Mouse (Mus musculus) midbrain, embryonic 16.5 days (tissue): ENCODE data around the gene Gmnn. TPM values are rescaled to one million over a fixed set of nuclear protein-coding genes. Genes with fewer than 3 reads are reported as not detected.
A peak's percentile ranks its signal among the peaks of the same experiment; 100 is the strongest.

Experiments
- ATAC-seq: fragments of 200-750 bp; cut with Nextera tagmentation; 2 replicates; pipeline ENCODE4 v1.8.0; 2017; ENCODE audit warnings: moderate TSS enrichment
- H3K27ac ChIP-seq: fragments of 300-500 bp; sonication (generic); 2 replicates; pipeline ENCODE4 v1.5.1; 2014; ENCODE audit warnings: mild to moderate bottlenecking, low read length, mixed read lengths
- H3K27me3 ChIP-seq: fragments of 300-500 bp; sonication (generic); 2 replicates; pipeline ENCODE4 v1.6.1; 2014; ENCODE audit warnings: low read depth, low read length, mixed read lengths; ENCODE audit not compliant: control insufficient read depth, insufficient read depth
- H3K36me3 ChIP-seq: fragments of 300-500 bp; sonication (generic); 2 replicates; pipeline ENCODE4 v1.6.1; 2014; ENCODE audit warnings: mild to moderate bottlenecking, low read length, moderate library complexity, mixed read lengths; ENCODE audit not compliant: control insufficient read depth, insufficient read depth
- H3K4me1 ChIP-seq: fragments of 300-500 bp; sonication (generic); 2 replicates; pipeline ENCODE4 v1.6.1; 2014; ENCODE audit warnings: mild to moderate bottlenecking, low read length, mixed read lengths; ENCODE audit not compliant: control insufficient read depth, insufficient read depth
- H3K4me2 ChIP-seq: fragments of 300-500 bp; sonication (generic); 2 replicates; pipeline ENCODE4 v1.6.1; 2014; ENCODE audit warnings: mild to moderate bottlenecking, low read length, mixed read lengths
- H3K4me3 ChIP-seq: fragments of 300-500 bp; sonication (generic); 2 replicates; pipeline ENCODE4 v1.5.1; 2014; ENCODE audit warnings: low read depth, mild to moderate bottlenecking, low read length, moderate library complexity, mixed read lengths
- H3K9ac ChIP-seq: fragments of 300-500 bp; sonication (generic); 2 replicates; pipeline ENCODE4 v1.6.1; 2014; ENCODE audit warnings: low read depth, low read length, mixed read lengths
- H3K9me3 ChIP-seq: fragments of 300-500 bp; sonication (generic); replicated peaks from 2 replicates; pipeline ENCODE4 v1.6.1; 2014; ENCODE audit warnings: mild to moderate bottlenecking, low read length, mixed read lengths; ENCODE audit not compliant: control insufficient read depth, poor library complexity, severe bottlenecking
- WGBS: fragments of 180-500 bp; shearing (Covaris S2); extraction: QIAGEN DNeasy Blood & Tissue Kit; methylation state at CpG from one replicate; pipeline ENCODE4 v1.1.7; 2014; 5-methylcytosine and 5-hydroxymethylcytosine counted together
- polyA plus RNA-seq: library from polyadenylated mRNA; unstranded; fragments of >200 nt; fragmentation: Nextera tagmentation; extraction: Ambion mirVana; gene quantifications from 2 replicates; pipeline ENCODE4 v1.2.1, GENCODE M21; 2015

Gmnn gene
- 11.0 and 13.6 TPM in 2 replicates for polyA plus RNA-seq

- Histone ChIP-seq H3K27me3 (no peaks in the 10 kb centered on the region), H3K36me3 (no peaks in the 10 kb centered on the region), H3K27ac (peak within 1 kb of the TSS; percentile 43; the same call in 1 of the 2 replicates), H3K9ac (peak within 1 kb of the TSS; percentile 57), H3K4me3 (peak within 1 kb of the TSS; percentile 76), H3K4me2 (peak within 1 kb of the TSS; percentile 87), H3K4me1 (peaks cover 6% of the 10 kb centered on the region), H3K9me3 (no peaks in the 10 kb centered on the region)
- ATAC-seq: peak; percentile 97
- under 1% methylated on average over 79 of the region's 79 CpGs for WGBS
These were observed at the start of gene Gmnn for GRCm38 (mm10) chr13:24761403-24762227. Gmnn (minus strand) TSS chr13:24761923.

- Histone ChIP-seq H3K9me3 (no peaks in the 10 kb centered on the region), H3K27me3 (no peaks in the 10 kb centered on the region), H3K4me2 (no peak overlapping the region), H3K4me3 (no peak overlapping the region), H3K36me3 (peaks cover 17% of the 10 kb centered on the region), H3K4me1 (peaks cover 22% of the 10 kb centered on the region), H3K27ac (no peak overlapping the region), H3K9ac (no peak overlapping the region)
- no peak for ATAC-seq
These were observed 44.4 kb upstream of the Gmnn start for GRCm38 (mm10) chr13:24806079-24806478.

- peaks cover 5% of the 10 kb centered on the region; the same call in 1 of the 2 replicates for H3K36me3 ChIP-seq
- H3K4me3 ChIP-seq: peak overlapping the region; percentile 61
- peaks cover 24% of the 10 kb centered on the region for H3K4me1 ChIP-seq
- peak overlapping the region; percentile 45; the same call in 1 of the 2 replicates for H3K9ac ChIP-seq
- no peaks in the 10 kb centered on the region for H3K27me3 ChIP-seq
- H3K9me3 ChIP-seq: no peaks in the 10 kb centered on the region
- no peak for ATAC-seq
- H3K27ac ChIP-seq: no peak overlapping the region
- 10% methylated on average over 2 of the region's 2 CpGs for WGBS
- peak overlapping the region; percentile 94 for H3K4me2 ChIP-seq
These were observed 41.5 kb upstream of the Gmnn start for GRCm38 (mm10) chr13:24803196-24803595.

- H3K36me3 ChIP-seq: peaks cover 3% of the 10 kb centered on the region; the same call in 1 of the 2 replicates
- under 1% methylated on average over 26 of the region's 26 CpGs for WGBS
- peak overlapping the region; percentile 88 for H3K9ac ChIP-seq
- H3K27ac ChIP-seq: no peak overlapping the region
- no peak for ATAC-seq
- peaks cover 24% of the 10 kb centered on the region for H3K4me1 ChIP-seq
- no peaks in the 10 kb centered on the region for H3K9me3 ChIP-seq
- H3K27me3 ChIP-seq: no peaks in the 10 kb centered on the region
- peak overlapping the region; percentile 61 for H3K4me3 ChIP-seq
- H3K4me2 ChIP-seq: peak overlapping the region; percentile 94
These were observed 40.5 kb upstream of the Gmnn start for GRCm38 (mm10) chr13:24802131-24802691.

GRCm38 (mm10) chr13:24801308-24801921 is 39.7 kb upstream of the Gmnn start, which contains the start of gene BC005537:
BC005537 (plus strand) TSS chr13:24801657.
- under 1% methylated on average over 55 of the region's 74 CpGs for WGBS
- Histone ChIP-seq H3K27me3 (no peaks in the 10 kb centered on the region), H3K4me2 (peak within 1 kb of the TSS; percentile 94), H3K27ac (peak within 1 kb of the TSS; percentile 97), H3K36me3 (no peaks in the 10 kb centered on the region), H3K4me1 (peaks cover 24% of the 10 kb centered on the region), H3K9me3 (no peaks in the 10 kb centered on the region), H3K4me3 (peak within 1 kb of the TSS; percentile 61), H3K9ac (peak within 1 kb of the TSS; percentile 88)
- peak; percentile 77 for ATAC-seq

DNA sequence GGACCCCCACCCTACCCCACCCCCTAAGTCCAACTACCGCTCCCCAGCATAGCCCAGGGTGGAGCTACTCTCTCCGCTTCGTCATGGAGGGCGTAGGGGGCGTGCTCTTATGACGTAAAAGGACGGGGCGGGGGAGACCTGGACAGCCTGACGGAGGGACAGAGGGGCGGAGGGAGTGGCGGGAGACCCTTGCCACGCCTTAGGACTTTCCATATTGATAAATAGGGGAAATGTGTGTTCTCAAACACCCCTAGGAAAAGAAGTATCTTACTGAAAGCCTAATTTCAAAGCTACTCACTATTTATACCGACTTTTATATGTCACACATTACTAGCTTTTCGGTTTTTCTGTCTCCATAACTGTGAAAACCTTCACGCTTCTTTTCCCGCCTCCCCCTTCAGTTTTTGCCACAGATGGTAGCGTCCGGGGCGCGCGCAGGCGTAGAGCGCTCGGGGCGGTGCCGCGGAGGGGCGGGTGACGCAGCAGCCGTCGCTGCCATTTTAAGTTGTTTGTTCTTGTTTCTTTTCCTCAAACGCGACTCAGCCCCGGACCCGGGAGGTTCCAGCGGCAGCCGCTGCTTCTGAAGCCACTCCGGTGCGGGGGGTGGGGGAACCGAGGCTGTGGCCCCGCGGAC is 39.1 kb upstream of the Gmnn start:
- peak overlapping the region; percentile 97 for H3K27ac ChIP-seq
- peaks cover 24% of the 10 kb centered on the region for H3K4me1 ChIP-seq
- H3K27me3 ChIP-seq: no peaks in the 10 kb centered on the region
- no peaks in the 10 kb centered on the region for H3K9me3 ChIP-seq
- H3K4me2 ChIP-seq: peak overlapping the region; percentile 76
- under 1% methylated on average over 42 of the region's 42 CpGs for WGBS
- no peaks in the 10 kb centered on the region for H3K36me3 ChIP-seq
- peak; percentile 97 for ATAC-seq
- H3K4me3 ChIP-seq: peak overlapping the region; percentile 61
- peak overlapping the region; percentile 88 for H3K9ac ChIP-seq

GRCm38 (mm10) chr13:24799925-24800673 is 38.4 kb upstream of the Gmnn start:
- H3K4me3 ChIP-seq: peak overlapping the region; percentile 61
- peak; percentile 36 for ATAC-seq

DNA sequence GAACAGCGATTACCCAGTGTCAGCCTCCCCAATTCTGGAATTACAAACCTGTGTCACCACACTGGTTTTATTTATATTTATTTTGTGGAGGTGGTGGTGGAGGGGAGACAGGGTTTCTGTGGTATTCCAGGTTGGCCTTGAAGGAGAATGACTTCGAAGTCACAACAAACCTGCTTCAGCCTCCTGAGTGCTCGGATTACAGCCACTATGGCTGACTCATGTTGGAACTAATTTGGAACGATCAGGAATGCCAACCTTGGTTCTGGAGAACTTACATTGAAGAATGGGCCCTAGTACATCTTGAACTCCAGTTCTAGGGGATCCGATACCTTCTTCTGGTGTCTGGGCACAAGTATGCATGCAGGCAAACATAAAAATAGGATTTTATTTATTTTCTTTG is 37.7 kb upstream of the Gmnn start:
- no peak overlapping the region for H3K9ac ChIP-seq
- H3K4me2 ChIP-seq: peak overlapping the region; percentile 76
- H3K4me1 ChIP-seq: peaks cover 20% of the 10 kb centered on the region
- H3K4me3 ChIP-seq: peak overlapping the region; percentile 61; the same call in 1 of the 2 replicates
- no peak for ATAC-seq
- 70% methylated on average over 5 of the region's 5 CpGs for WGBS
- H3K27ac ChIP-seq: no peak overlapping the region
- H3K36me3 ChIP-seq: no peaks in the 10 kb centered on the region
- H3K9me3 ChIP-seq: no peaks in the 10 kb centered on the region
- H3K27me3 ChIP-seq: no peaks in the 10 kb centered on the region

More at GRCm38 (mm10) chr13:24799925-24800673, 38.4 kb upstream of the Gmnn start:
- no peaks in the 10 kb centered on the region for H3K36me3 ChIP-seq
- H3K9ac ChIP-seq: peak overlapping the region; percentile 43
- no peaks in the 10 kb centered on the region for H3K27me3 ChIP-seq
- H3K27ac ChIP-seq: peak overlapping the region; percentile 74
- peak overlapping the region; percentile 76 for H3K4me2 ChIP-seq
- peaks cover 24% of the 10 kb centered on the region for H3K4me1 ChIP-seq
- WGBS: under 1% methylated on average over 31 of the region's 31 CpGs
- H3K9me3 ChIP-seq: no peaks in the 10 kb centered on the region
